Mouse (Mus musculus) induced T-regulatory cell, adult 2 months (primary cell): Measurements from ENCODE around the gene Apbb2.

Experiments
- DNase-seq: peaks from one replicate; pipeline ENCODE4 v3.0.0-alpha.2; 2012; ENCODE audit warnings: low read depth

Apbb2 gene

GRCm38 (mm10) chr5:66618597-66618996, at the start of gene Apbb2:
Gene Apbb2 (minus strand): TSS chr5:66618784.
- peak; percentile 76 for DNase-seq

- DNase-seq, result no peak
Measured at GRCm38 (mm10) chr5:66654220-66654619, 35.6 kb upstream of the Apbb2 start.

- DNase-seq, result no peak
Measured at GRCm38 (mm10) chr5:66647504-66647903, 28.9 kb upstream of the Apbb2 start.

GRCm38 (mm10) chr5:66643260-66643659, 24.7 kb upstream of the Apbb2 start:
- DNase-seq, result no peak

- DNase-seq, result no peak
Measured at GRCm38 (mm10) chr5:66642156-66642555, 23.6 kb upstream of the Apbb2 start.

- DNase-seq, result no peak
Measured at GRCm38 (mm10) chr5:66635459-66636079, 17.0 kb upstream of the Apbb2 start.

- DNase-seq, result no peak
Measured at GRCm38 (mm10) chr5:66627805-66628204, 9.2 kb upstream of the Apbb2 start.

- peak; percentile 57 for DNase-seq
Measured at GRCm38 (mm10) chr5:66620191-66620625, 1.6 kb upstream of the Apbb2 start.

- DNase-seq, result no peak
Measured at GRCm38 (mm10) chr5:66619675-66620074, 1.1 kb upstream of the Apbb2 start.

- no peak for DNase-seq
Measured at GRCm38 (mm10) chr5:66619195-66619594, 611 bp upstream of the Apbb2 start.

- peak; percentile 7 for DNase-seq
Measured at GRCm38 (mm10) chr5:66617921-66618460, 593 bp downstream of the Apbb2 start.

GRCm38 (mm10) chr5:66614940-66615339, 3.6 kb downstream of the Apbb2 start:
- DNase-seq, result no peak

- no peak for DNase-seq
Measured at GRCm38 (mm10) chr5:66613725-66614124, 4.9 kb downstream of the Apbb2 start.

GRCm38 (mm10) chr5:66612964-66613363, 5.6 kb downstream of the Apbb2 start:
- DNase-seq, result no peak

GRCm38 (mm10) chr5:66611851-66612250, 6.7 kb downstream of the Apbb2 start:
- DNase-seq, result no peak

- DNase-seq, result no peak
Measured at GRCm38 (mm10) chr5:66611361-66611760, 7.2 kb downstream of the Apbb2 start.

- DNase-seq, result no peak
Measured at GRCm38 (mm10) chr5:66610270-66610669, 8.3 kb downstream of the Apbb2 start.

- DNase-seq, result no peak
Measured at GRCm38 (mm10) chr5:66609306-66609705, 9.3 kb downstream of the Apbb2 start.

- DNase-seq, result no peak
Measured at GRCm38 (mm10) chr5:66607801-66608200, 10.8 kb downstream of the Apbb2 start.

- no peak for DNase-seq
Measured at GRCm38 (mm10) chr5:66607201-66607600, 11.4 kb downstream of the Apbb2 start.

GRCm38 (mm10) chr5:66605636-66606035, 12.9 kb downstream of the Apbb2 start:
- no peak for DNase-seq

GRCm38 (mm10) chr5:66604423-66604822, 14.2 kb downstream of the Apbb2 start:
- DNase-seq, result no peak

- no peak for DNase-seq
Measured at GRCm38 (mm10) chr5:66603746-66604145, 14.8 kb downstream of the Apbb2 start.

- no peak for DNase-seq
Measured at GRCm38 (mm10) chr5:66603223-66603622, 15.4 kb downstream of the Apbb2 start.
